Mouse (Mus musculus): ENCODE measurements around the gene Arglu1.

Gene Arglu1

DNA sequence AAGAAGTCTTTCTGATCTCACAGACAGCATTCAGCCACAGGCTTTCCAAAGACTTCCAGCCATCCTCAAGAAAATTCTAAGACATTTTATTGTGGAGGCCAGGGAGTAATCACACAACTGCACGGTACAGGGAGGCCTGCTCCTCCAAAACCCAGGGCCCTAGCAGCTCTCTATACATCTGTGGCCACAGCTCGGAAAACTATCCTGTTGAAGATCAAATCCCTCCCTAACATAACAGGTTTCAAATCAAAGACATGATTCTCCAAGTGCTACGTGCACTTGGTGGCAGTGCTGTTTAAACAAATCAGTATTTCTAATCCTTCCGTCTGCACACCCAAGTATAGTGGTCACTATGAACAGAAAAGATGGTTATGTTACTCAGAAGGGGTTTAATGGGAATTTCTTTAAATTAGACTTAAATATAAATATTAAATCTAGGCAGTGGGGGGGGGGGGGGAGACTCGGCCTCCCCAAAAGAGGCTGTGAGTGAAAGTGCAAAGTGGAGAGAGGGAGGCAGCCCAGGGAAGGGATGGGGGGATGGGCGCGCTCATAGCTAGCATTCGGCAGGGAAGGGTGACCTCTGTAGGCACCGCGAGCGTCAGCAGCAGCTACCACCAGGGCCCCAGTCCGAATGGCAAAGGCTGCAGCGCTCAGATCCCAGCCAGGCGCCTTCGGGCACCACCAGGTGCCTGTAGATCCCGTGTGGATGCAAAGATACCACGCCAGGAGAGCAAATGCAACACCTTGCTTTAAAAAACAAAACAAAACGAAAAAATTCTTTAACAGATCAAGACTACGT is 31.7 kb downstream of the Arglu1 start:
- DNase-seq, result peak; percentile 93

DNA sequence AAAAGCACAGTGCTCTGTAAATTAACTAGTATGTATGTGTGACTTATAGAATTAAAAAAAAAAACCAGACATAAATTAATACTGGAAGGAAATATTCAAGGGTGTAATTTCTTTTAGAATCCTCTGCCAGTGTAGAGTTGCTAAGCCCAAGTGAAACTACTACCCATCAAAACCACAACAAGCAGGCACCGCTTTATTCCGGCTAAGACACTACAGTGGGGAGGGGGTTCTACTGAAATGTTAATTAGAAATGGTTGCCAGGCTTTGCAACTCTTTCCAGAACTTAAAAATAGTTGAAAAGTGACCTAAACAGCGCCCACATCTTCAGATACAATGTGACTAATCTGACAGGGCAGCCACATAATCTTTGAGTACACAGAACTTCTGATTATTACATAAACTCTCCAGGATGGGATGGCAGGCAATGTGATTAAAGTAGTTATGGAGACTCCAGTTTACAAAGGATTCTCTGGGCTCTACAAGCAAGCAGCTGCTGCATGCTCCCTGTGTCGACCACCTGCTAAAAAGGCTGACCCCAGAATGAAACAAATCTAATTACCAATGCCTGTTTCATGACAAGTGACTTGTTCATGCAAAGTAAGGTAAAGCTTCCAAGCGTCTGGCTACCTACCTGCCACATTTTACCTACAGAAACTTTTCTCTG is 32.5 kb downstream of the Arglu1 start:
- DNase-seq, result no peak

DNA sequence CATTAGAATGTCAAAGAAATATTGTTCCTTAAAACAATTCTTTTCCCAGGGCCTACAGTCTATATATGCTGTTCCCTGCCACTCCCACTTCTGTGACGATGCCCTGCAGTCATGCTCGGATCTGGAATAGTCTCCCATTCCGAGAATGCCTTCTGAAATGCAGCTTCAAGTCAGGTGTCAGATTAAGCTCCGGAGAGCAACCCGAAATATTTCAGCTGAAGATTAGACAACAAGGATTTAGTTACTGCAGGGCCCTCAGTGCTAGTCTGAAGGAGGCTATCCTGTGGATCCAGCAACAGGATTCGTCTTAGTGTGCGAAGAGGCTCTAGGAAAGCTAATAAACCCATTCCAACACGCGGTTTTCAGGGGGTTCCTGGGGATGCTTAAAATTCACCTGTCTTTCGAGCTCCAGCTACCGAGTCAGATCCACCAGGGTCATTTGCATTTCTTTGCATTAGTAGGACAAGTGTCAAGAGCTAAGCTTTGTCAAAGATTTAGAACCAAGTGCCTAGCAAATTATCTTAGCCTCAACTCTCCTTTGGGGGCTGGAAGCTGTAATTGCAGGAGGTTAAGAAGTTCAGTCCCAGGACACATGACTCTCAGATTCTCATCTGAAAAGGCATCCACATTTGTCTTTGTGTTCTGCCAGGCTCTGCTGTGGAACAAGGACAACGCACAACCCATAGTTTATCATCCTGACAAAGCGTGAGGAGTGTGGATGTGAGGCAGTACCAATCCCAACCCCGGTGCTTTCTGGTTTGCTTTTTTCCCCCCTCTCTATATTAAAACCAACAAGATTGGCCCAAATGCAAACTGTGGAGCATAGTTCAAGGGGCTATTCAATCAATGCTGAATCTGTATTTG is 33.5 kb downstream of the Arglu1 start:
- no peak for DNase-seq

DNA sequence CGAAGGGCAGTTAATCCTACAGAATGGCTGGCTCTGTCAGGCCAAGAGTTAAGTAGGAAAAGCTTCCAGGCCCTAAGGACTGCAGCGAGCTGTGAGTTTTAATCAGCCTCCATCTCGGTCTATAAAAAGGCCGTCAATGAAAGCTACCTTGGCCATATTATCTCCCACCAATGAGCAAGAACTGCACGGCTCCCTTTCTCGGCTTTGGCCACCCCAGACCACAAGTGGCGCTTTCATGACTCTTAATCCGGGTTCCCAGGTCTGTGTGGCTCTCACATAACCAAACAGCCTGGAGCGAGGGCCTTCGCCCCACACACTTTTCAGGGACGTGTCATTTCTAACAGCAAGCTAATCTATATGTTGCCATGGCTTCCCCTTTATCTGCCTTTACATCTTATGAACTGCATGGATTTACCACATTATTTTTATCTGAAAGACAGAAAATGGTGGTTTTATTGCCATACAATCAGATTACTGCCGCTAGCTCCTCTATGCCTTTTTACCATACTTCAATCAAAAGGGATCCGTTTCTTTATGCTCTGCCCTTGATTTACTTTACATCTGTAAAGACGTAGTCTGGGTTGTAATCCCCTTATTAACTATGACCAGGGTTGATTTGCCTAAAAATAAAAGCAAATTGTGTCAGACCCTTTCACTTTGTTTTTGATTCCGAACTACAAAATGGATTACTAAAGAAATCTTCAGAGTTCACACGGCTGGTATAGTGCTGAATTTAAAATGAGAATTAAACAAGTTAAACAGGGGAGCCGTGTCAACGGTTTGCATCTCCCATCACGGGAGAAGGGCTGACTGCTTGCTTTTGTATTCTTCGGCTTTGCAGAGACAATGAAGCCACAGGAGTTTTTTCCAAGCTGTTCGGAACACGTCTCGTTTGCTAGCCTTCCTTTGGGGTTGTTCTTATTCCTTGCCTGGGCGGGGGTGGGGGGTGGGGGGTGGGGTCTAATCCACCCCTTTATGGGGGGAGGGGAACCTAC is 34.7 kb downstream of the Arglu1 start:
- no peak for DNase-seq

DNA sequence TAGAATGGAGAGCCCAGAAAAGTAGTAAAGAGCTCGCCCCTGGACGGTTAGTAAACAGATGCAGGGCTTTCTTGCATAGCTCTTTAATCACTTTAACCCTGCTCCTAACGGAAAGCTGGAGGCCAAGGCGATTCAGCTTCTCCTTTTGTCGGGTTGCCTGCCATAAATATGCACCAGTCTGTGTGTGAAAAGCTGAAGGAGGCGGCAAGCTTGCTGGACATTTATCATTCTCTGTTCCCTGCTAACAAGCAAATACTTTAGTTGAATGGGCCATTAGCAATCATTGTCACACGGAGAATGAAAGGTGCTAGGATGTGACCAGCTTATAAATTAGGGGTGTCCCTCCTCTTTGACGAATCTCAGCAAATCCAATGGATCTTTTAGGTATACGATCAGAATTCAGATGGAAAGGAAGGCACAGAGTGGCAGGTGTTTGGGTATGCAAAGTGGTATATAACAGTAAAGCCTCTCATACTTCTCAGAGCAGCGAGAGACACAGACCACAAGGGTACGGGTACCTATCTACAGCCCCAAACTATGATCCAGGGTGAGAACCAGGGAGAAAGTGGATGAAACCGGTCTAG is 36.3 kb downstream of the Arglu1 start:
- DNase-seq, result no peak

DNA sequence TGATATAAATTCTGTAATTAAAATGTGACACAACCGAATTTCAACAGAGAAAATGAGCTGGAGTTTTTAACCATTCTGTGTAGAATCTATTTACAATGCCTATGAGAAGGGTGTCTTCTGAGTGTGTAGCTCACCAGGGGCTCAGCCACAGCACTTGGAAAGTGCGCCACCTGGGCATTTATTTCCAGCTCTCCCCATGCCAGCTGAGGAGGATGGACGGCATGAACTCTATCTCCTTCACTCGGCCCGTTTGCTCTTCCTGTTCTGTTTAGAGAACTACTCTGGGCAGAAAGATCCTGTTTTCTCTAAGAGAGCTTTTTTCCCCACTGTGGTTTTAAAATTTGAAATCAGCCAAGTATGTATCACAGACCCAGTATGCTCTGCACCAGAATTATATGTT is 37.0 kb downstream of the Arglu1 start:
- DNase-seq, result no peak

DNA sequence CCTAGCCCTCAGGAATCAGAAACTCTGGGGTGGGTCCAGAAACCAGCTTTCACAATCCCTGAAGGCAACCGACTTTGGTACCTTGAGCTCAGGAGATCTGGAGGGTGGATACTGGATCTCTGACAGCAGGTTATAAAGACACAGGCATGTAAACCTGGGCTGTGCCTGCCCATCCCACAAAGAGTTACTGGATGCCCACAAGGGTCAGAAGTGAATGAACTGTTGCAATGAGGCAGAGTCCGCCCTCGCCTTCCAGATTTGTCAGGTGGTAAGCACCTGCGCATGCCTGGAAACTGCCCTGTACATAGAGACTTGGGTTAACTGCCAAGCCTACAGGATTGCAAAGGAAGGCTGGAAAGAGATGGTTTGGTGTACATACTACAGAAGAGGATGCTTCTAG is 37.9 kb downstream of the Arglu1 start:
- DNase-seq, result no peak

DNA sequence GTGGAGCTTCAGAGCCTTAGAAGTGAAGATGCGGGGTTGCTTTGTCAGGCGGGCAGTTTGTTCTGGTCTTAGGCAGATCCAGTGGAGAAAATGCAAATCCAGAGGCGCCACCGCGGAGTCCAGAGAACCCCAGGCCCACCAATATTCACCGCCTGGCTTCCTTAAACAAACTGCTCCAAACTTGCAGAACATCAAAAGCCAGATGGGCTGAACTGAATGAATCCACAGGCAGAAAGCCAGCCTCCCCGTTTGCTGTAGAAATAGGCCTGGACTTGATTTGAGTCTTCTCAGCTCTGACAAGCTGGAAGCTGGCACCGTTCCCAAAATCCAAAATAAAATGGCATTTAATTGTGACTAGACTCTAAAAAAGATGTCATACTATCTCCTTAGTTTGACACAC is 40.4 kb downstream of the Arglu1 start:
- peak; percentile 53 for DNase-seq

DNA sequence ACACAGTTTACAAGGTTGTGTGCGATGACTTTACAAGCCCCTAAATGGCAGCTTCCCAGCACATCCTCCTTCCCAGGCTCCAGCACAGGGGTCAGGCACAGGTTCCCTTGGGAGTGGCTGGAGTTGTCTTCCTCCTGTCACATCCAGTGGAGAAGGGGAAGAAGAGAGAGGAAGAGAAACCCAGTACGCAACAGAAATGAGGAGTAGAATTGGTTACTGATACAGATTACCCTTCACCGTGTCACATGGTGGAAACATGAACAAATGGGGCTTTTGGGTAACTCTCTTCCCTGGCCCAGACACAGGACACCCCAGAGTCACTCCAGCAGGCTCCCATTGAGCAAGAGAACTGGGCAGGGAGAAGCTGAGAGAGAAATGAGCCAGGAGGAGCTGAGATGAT is 40.8 kb downstream of the Arglu1 start:
- DNase-seq, result peak; percentile 29

DNA sequence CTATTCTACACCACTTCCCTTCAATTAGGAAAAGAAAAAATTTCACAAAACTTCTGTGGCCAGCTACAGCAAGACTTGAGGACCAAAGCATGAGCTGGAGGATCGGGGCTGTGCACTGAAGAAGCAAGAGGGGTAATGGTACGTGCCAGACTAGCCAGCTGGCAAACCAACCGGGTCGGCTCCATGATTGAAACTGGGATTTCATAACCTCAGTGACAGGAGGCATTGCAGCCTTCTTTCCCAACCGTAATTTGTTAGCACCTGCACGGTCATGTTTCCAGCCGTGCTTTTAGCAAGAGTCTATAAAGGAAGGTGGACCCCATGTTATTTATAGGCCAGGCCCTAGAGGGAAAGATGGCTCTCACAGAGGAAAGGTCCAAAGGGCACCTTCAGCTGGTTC is 41.6 kb downstream of the Arglu1 start:
- no peak for DNase-seq

DNA sequence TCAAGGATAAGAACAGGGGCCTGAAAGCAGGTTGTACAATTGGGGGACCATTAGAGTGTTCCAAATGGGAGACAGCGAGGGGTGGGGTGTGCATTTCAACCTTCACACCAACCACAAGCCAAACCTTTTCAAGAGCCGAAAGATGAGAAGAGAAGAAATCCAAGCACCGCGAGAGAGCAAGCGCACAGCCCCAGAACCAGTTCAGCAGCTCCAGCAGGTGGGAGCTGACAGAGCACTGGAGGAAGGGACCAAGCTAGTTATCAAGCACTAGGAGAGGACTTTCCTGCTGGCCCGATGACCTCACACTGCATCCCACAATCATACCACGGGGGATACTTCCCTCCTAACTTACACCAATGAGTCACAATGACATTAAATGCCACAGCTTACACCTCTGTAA is 42.5 kb downstream of the Arglu1 start:
- DNase-seq, result peak; percentile 30

DNA sequence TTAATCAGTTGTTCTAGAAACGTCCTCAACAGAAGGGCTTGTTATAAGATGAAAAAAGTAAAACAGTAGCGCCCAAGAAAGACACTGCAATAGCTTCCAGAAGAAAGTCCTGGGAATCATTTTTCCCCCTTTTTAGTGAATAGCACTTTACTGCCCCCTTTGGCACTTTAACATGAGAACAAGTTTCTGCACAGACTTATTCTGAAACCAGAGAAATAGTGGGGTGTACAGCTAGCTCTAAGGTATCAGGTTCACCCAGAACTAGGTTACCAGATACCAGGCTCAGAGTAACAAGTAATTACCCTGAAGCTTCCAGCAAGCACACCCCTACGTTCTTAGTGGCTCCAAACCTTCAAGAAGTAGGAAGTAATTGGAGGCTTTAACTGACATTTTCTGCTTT is 43.0 kb downstream of the Arglu1 start:
- no peak for DNase-seq

DNA sequence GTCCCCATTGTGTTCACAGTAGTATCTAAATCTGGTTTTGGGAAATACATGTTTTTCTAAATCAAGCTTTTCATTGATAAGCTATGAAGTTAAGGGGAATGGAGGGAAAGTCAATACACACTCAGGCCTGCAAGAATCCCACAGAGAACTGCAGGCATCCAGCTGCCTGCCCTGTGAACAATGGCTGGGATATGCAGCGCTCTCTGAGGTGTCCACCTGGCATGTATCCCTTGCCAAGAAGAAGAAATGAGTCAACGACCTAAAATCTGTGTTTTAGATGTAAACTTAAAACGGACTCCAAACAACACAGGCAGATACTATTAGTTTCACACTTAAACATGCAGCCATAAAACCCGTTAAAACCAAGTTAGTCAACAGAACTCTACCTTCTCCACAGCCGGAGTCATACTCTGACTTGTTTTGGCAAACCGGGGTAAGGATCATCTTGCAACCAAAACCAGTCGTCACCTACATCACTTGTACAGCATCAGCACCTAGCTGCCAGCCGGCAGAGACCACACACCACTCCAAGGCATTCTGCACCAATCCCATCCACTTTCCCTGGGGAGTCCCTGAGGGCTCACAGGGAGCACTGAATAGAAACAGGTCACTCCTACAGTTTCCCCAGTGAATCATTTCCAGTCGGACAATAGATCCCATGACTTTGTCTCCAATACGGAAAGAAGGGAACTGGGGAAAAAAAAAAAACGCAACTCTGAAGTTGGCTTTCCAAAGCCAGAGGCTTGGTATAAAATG is 46.0 kb downstream of the Arglu1 start:
- DNase-seq, result no peak

DNA sequence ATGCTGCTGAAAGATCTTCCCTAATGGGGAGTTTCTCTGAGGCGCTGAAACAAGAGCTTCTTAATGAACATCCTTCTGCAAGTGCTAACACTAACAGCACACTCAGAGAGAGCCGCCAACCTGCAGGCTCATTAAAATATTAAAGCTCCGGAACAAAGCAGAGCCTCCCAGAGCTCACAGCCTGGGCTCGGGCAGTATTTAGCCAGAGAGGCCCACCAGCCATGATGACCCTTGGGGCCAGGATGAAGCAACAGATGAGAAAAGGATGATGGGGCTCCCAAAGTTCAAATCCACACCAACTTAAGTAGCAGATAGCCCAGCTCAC is 50.1 kb downstream of the Arglu1 start:
- DNase-seq, result no peak

DNA sequence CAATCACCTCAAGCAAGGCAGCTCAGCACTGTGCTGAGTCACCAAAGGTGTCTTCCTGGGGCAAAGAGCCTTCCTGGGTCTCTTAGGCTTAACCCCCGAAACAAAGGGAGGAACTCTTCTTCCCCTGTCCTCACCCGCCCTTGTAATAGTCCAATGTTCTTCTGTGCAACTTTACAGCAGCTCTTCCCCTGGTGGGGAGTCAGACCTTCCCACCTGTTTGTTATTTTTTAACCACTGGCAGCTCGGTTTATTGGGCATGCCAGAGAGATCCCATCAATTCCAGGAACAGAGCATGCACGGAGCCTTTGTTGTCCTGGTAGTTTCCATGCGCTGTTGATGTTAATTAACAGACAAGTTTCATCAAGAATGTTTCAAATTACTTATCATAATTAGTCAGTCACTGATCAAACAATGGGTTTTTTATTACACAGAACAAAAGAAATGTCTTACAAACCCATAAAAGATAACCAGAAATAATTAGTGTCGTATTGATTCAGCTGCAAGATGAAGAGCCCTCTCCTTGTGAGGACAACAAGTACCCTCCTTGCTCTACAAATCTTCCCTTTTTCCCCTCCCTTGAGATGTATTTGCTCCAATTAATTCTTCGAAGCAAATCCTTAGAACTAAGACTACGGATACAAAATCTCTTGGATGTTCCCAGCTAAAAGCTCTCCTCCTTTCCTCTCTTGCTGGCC is 50.6 kb downstream of the Arglu1 start:
- DNase-seq, result no peak

DNA sequence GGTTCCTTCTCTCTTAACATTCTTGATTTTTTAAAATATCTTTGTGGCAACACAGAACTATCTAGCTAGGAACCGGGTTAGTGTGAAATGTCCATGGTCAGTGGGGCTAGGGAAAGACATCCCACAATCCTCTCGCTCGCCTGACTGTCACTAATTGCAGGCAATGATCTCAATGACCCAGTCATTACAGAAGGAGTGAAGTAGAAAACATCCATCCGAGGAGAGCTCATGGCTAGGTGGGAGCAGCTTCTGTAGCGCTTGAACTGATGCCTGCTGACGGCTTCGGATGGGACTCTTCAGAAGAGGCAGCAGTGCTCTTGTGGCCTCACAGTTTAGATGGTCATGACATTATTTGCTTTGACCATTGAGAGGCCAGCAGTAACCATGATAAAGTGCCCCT is 58.9 kb downstream of the Arglu1 start:
- DNase-seq, result no peak

DNA sequence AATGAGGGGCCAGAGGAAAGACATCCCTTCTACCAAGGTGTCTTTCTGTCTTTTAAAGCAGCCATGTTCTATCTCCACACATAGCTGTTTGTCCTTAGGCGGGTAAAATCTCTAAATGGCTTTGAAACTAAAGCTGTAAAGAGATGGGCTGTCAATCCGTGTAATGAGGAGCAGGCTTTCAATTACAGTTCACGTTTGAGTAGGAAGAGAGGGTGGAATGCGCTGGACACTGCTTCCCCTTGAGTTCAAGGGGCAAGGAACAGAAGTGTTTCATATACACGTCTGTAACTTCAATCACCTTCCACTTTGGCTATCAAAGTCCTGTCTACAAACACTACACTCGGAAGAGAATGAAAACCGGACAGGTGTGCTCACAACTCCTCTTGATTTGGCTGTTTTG is 66.3 kb downstream of the Arglu1 start:
- no peak for DNase-seq

DNA sequence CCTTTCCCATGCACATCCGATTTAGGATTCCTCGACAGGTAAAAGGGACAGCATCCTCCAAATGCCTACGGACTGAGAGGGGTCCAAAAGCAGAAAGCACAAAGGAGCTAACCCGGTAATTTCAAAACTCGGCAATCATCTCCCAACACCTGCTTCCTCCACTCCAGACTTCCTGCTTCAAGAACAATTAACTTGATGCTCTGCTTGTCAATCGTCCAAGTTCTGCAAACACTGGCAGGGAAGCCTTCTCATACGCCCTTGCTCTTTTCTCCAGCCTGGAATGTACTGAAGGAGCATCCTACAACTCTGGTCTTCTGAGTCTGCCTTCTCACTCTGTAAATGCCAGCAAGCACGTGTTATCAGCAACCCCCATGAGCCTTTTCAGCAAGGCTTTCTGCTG is 66.8 kb downstream of the Arglu1 start:
- peak; percentile 73 for DNase-seq

DNA sequence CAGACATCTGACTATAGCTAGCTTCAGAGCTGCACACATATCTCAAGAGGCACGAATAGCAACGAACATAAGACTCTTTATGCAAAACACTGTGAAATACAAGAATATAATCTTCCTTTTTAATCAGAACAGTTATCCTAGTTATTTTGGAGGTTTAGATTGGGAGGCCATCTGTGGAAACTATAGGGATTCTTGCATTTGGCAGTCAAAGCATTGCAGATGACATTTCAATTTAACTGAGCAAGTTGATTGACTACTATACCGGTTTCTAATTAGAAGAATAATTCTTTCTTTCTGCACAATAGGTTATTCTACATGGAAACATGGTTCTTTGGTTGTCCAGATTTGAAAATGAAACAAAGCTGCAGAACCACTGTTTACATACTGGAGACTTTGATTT is 67.8 kb downstream of the Arglu1 start:
- DNase-seq, result no peak

DNA sequence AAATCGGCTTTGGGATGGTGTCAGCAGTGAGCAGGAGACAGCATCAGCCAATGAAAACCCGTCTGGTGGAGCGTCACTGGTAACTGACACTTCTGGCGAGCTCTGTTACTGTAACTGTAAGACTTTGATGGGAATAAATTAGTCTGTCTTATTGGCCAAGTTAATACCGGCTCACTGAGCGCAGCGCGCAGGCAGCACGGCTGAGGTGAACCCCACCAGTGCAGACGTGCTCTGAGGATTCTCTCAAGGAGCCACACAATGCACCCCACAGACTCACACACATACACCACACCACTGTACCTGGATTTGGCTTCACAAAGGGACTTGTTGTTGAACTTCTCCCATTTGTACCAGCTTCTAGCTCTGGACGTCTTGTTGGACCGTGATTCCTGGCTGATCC is 68.3 kb downstream of the Arglu1 start:
- no peak for DNase-seq

Data from lung, postnatal 36 days (tissue).